Mouse (Mus musculus): Measurements from ENCODE around the gene Ola1.

DNA sequence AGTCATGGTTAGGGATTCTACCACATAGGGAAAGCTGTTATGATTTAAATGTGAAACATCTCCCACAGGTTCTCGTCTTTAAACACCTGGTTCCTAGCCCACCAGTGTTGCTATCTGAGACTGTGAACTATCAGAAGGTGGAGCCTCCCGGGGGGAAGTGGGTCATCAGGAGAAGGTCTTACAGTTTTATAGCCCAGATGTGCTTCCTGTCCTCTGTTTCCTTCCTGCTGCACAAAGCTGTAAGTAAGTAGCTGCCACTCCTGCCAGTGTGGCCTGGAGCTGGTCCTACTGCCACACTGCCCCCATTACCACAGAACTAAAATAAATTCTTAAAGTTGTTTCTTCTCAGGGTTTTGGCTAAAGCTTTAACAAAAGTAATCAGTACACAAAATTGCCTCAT is 72.6 kb downstream of the Ola1 start:
- TF ChIP-seq EP300 (IDR thresholded peaks at IDR 0.05; ENCODE audit: low read depth): no peak
- TF ChIP-seq CTCF (IDR thresholded peaks at IDR 0.05; ENCODE audit: low read depth): no peak

Measured in liver, postnatal 0 days (tissue).